Mouse (Mus musculus) B cell, adult 62 days (primary cell): Measurements from ENCODE around the gene Synpr. TPM values are rescaled to one million over a fixed set of nuclear protein-coding genes. Genes with fewer than 3 reads are reported as not detected.

ENCODE experiments used
- total RNA-seq: library from RNA; stranded (reverse); gene quantifications from 4 replicates; pipeline ENCODE4 v1.2.4, GENCODE M21; 2023

The Synpr gene
- not detected in 4 replicates for total RNA-seq

DNA sequence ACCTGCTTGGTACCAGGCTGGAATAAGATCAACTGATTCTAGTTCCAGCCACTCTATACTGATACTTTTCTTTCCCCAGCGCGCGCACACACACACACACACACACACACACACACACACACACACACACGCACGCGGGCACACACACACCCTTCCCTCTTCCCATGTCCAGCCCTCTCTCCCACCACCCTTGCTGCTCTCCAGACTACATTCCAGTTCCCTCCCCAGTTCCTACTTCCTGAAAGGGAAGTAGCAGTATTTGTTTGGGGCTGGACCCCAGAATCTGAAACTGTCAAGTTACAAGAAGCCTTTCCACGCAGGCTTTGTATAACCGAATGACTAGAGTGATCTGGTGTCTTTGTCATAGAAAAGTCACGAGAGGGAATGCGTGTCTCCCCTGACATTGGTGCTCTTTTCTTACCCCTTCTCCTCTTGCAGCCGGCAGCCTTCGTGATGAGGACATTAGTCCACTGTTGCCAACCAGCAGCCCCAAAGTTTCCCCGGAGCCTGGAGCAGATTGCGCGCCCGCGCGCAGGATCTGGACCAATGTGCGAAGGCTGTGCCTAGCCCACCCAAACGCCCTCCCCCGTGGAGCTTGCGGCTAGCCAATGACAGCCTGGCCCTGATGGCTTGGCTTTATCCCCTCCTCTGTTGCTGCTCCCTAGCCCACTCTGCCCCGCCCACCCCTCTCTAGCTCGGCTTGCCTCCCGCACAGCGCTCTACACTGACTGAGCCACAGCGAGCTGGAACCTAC, at the start of gene Synpr:
Synpr (plus strand) TSS at position 690 of the 754 bp plus-strand sequence.

